Mouse (Mus musculus) spleen, postnatal 14 days (tissue): Measurements from ENCODE around the gene Lpin2.

Experiments used
- DNase-seq, 2 experiments: peaks; one replicate each; pipeline ENCODE4 v3.0.0; 2021 to 2022; ENCODE audit warnings: low spot score in 2 of 2

Lpin2 gene

GRCm38 (mm10) chr17:71182211-71182721 lies at the start of gene Lpin2:
Lpin2 (plus strand) TSS chr17:71182560.
- no peak for DNase-seq

DNA sequence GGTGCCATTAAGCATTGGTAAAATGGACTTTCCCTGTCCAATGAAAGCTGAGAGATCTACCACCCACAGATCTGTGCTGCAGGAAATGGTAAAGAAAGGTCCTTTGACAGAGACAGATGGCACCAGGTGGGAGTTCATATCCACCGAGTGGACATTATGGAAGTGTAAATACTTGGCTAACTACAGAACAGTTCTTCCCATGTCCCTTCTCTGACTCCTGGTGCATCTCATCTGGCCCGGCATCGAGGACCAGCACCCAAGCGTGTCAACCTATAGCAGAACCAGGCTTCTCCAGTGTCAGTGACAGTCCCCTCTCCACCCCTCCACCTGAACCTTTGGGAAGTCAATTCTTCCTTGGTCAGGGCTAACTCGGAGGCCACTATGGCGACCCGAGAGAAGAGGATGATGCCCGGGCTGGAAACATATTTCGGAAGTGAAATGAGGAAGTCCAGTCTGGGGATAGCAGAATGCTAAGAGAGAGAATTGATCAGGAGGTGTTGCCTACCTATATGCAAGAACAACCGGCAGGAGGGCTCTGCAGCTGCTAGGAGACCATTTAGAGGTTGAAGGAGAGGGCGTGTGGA lies 49.4 kb upstream of the Lpin2 start:
- DNase-seq: no peak

DNA sequence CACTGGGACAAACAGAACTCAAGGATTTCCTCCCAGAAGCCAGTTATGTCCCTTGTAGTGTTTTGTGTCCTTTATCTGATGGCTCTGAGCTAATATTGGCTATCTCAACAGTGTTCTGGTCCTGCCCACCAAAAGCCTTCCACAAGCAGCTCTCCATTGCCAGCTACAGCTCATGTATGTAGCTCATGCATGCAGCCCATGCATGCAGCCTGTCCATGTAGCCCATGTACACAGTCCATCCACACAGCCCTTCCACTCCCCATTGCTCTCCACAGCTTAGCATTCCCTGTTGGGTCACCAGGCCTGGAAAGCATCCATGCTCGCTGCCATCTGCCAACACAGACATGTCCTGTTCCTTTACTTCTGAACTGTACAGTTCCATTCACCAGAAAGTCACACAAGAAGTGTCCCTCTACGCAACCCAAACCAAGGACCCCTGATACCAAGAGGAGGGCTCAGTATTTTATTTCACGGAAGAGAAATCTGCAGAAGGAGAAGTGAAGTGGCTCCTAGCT lies 47.9 kb upstream of the Lpin2 start:
- no peak for DNase-seq

- no peak for DNase-seq
These were observed 47.3 kb upstream of the Lpin2 start for GRCm38 (mm10) chr17:71135108-71135507.

DNA sequence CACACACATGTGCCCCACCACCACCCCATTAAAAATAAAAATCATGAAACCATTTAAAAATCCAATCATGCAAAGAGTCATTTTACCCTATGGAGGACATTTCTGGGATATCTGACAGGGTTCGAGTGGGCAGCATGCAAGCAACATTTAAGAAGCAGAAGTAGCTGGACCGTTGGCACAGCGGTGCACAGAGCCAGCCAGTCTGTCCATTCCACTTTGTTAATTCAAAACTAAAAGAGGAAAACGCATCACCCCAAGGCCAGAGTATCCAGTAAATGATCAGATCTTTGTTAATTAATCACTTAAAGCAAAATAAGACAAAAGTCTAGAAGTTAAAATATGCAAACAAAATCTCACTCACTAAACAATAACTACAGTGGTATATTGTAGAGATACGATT lies 46.5 kb upstream of the Lpin2 start:
- no peak for DNase-seq

- DNase-seq: no peak
These were observed 45.7 kb upstream of the Lpin2 start for GRCm38 (mm10) chr17:71136384-71137333.

DNA sequence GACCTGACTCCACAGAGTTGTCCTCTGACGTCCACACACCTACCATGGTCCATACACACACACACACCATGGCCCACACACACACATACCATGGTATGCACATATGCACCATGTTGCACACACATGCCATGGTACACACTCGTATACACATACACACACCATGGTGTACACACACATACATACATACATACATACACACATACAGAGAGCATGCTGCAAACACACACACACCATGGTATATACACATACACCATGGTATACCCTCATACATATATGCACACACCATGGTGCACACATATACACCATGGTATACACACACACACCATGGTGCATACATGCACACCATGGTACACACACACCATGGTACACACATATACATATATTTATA lies 45.0 kb upstream of the Lpin2 start:
- DNase-seq: no peak

DNA sequence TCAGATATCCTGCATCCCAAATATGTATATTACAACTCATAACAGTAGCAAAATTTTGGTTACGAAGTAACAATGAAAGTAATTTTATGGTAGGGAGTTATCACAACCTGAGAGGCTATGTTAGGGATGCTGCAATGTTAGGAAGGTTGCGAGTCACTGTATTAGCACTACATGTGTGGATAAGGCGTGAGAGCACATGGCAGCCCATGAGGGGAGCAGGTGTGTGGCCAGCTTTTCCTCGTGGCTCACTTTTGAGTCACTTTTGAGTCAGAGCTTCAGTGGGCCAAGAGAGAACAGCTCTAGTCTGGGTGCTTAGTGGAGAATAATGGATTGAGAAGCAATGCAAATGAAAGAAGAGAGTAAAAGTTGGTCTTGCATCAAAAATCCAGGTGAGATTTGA lies 40.3 kb upstream of the Lpin2 start:
- no peak for DNase-seq

GRCm38 (mm10) chr17:71143155-71143554 lies 39.2 kb upstream of the Lpin2 start:
- no peak for DNase-seq

GRCm38 (mm10) chr17:71144322-71145116 lies 37.8 kb upstream of the Lpin2 start:
- no peak for DNase-seq

DNA sequence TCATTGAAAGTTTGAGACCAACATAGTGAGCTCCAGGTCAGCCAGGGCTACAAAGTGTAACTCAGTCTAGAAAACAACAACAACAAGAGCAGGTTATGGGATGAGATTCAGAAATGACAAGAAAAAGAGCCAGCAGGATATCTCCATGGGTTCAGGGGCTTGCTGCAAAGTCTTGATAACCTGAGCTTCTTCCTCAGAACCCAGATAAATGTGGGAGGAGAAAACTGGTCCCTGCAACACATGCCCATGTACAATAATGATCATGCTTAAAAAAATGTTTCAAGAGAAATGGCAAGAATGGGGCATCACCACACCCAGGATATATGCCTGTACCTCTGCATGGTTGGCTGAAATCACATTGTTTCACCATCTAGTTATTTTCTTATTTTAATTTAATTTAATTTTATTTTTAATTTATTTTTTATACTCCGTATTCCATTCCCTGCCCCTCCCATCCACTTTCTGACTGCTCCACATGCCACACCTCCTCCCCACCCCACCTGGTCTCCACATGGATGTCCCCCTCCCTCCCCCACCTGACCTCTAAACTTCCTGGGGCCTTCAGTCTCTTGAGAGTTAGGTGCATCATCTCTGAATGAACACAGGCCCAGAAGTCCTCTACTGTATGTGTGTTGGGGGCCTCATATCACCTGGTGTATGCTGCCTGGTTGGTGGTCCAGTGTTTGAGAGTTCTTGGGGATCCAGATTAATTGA lies 37.0 kb upstream of the Lpin2 start:
- no peak for DNase-seq

DNA sequence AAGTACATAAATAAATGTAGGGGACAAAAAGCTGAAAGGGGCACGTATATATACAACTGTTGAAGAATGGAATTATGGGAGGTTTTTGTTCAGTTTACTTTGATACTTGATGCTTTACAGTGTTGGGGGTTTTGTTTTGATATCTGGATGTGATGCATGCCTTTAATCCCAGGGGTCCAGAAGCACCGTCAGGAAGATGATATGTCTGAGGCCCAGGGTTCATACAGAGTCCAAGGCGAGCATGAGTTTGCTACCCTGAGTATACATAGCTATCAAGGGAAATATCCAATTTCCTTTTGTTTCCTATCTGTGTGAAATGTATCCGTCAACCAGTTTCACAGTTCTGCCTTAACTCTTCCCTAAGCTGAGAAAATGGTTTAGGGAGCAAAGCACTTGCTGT lies 29.0 kb upstream of the Lpin2 start:
- DNase-seq: no peak

- no peak for DNase-seq
These were observed 27.1 kb upstream of the Lpin2 start for GRCm38 (mm10) chr17:71155271-71155670.

DNA sequence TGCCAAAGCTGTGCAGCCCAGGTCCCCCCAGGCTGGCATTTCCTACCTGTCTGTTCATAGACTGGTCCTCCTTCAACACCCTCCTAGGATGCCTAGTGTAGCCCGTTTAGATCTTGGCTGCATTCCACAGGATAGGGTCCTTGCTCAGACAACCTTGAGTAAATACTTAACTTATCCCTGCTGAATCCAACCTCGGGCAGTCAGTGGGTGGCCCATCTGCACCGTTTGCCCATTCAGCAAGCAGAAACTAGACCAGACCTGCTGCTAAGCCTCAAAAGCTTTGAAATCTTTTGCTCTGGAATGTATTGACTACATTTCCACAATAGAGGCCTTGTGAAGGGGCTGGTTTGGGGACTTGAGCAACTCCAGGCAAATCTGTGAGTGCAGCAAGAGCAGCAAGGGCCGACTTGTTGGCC lies 23.2 kb upstream of the Lpin2 start:
- DNase-seq: no peak

DNA sequence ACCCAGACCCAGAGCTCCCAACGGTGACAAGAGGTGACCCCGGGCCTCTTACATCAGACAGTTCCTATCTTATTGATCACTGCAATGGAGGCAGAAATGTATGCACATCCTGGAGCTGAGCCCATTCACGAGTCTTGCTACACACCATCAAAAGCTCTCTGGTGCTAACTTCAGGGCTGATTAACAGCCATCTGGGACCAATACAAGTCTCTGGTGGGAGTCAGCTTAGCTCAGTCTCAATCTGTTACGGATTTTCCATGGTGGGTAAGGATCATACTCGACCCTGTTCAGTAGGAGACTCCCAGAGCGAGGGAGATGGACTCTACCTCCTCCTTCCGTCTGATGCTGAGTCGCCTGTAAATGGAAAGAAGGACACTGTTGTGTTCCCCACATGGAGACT lies 22.6 kb upstream of the Lpin2 start:
- no peak for DNase-seq

DNA sequence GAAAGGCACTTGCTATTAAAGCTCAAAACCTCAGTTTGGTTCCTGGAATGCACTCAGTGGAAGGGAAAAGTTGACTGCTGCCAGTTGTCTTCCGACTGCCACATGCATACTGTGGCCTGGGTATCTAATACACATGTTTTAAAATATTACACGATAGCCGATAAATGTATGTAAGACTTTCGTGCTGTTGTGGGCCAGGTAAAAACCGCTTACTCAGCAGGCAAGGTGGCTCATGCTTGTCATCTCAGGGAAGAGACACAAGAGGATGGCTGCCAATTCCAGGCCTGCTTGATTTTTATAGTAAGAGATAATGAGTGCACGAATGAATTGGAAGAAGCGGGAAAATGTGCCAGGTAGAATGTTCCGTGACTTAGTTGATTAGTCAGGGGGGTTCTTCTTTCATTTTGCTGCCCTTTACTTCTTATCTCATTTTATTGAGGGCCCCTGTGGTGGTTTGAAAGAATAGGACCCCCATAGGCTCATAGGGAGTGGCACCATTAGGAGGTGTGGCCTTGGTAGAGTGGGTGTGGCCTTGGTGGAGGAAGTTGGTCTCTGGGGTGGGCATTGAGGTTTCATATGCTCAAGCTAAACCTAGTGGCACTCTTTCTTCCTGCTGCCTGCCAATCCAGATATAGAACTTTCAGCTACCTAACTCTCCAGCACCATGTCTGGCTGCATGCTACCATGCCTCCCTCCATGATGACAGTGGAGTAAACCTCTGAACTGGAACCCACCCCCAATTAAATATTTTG lies 21.9 kb upstream of the Lpin2 start:
- DNase-seq: no peak

DNA sequence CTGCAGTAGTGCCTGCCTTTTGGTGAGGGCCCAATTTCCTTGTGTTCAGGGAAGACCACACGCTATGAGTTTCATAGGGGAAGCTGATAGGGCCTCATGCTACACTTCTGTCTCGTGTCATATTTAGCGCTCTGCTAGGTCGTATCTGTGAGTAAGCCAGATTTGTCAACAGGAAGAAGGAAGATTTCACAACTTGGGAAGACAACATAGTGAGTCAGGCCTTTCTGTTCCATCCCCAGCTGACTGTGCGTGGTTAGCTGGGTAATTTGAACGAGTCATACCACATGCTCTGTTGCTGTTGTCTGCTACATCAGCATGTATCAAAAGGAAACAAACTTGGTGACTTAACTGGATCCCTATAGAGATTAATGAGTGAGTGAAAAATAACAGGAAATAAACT lies 17.4 kb upstream of the Lpin2 start:
- no peak for DNase-seq

DNA sequence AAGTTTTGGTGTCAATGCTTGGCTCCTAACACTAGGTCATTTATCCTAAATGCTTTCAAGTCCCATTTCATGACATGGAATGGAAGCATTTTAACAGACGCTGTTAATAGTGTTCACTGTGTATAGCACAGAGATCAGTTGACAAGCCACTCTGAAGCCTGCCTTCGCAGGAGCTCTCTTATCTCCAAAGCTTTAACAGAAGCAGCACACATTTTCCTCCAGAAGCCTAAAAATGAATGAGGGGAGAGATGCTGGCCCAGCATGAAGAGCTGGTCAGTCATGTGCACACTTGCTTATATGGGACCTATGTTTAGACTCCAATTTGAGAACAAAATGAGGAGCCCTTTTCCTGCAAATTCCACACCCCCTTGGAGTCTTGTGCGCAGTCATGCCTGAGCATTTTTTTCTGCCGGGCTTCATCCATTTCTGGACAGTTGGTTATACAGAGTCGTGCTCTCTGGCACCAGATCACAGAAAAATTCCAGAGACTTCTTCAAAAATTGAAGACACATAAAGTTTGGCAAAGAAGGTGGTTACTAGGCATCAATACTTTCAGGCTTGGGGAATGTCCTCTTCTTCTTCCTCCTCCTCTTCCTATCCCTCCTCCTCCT lies 14.1 kb upstream of the Lpin2 start:
- no peak for DNase-seq

- DNase-seq: no peak
These were observed 13.5 kb upstream of the Lpin2 start for GRCm38 (mm10) chr17:71168846-71169245.

GRCm38 (mm10) chr17:71169639-71170038 lies 12.7 kb upstream of the Lpin2 start:
- DNase-seq: no peak
